Mouse (Mus musculus) cortical plate, adult 2 months (tissue): ENCODE measurements around the gene 4931422A03Rik.

ENCODE experiments used
- CTCF ChIP-seq: fragments of 200-500 bp; IDR thresholded peaks from 2 replicates; pipeline ENCODE4 v1.5.1; 2011; ENCODE audit warnings: mild to moderate bottlenecking, control low read depth, low read length; ENCODE audit not compliant: insufficient read depth; ENCODE audit errors: extremely low read depth
- POLR2A ChIP-seq: fragments of 200-500 bp; IDR thresholded peaks from 2 replicates; pipeline ENCODE4 v1.6.1; 2011; ENCODE audit warnings: mild to moderate bottlenecking, low read length, control low read depth; ENCODE audit not compliant: insufficient read depth; ENCODE audit errors: extremely low read depth

DNA sequence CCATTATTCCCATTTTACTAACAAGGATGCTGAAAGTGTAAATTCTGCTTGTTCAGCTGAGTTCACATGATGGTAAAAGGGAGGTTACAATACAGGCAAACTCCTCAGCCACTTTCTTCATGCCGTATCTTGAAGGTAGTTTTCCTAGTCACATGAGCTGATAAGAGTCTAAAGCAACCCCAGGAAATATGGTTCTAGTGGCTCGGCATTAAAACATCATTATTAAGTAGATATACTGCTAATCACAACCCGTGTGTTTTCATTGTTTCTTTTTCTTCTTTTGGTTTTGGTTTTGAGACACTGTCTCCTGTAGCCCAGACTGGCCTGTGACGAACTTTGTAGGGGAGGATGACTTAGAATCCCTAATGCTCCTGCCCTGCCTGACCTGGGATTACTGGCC, 60.0 kb downstream of the 4931422A03Rik start:
- TF ChIP-seq POLR2A (no peak), CTCF (no peak)
